Mouse (Mus musculus) intestine, postnatal 0 days (tissue): Measurements from ENCODE around the gene Gm11172. TPM values are rescaled to one million over a fixed set of nuclear protein-coding genes. Genes with fewer than 3 reads are reported as not detected.

ENCODE experiments used
- ATAC-seq: fragments of 200-750 bp; cut with Nextera tagmentation; 2 replicates; pipeline ENCODE4 v1.8.0; 2017; ENCODE audit warnings: mild to moderate bottlenecking, moderate TSS enrichment, moderate library complexity
- H3K27ac ChIP-seq: fragments of 300-500 bp; sonication (generic); 2 replicates; pipeline ENCODE4 v1.5.1; 2014; ENCODE audit warnings: mild to moderate bottlenecking, low read depth, low read length, moderate library complexity
- H3K27me3 ChIP-seq: fragments of 300-500 bp; sonication (generic); replicated peaks from 2 replicates; pipeline ENCODE4 v1.6.1; 2014; ENCODE audit warnings: low read length, mixed read lengths; ENCODE audit not compliant: control insufficient read depth, insufficient read depth
- H3K36me3 ChIP-seq: fragments of 300-500 bp; sonication (generic); 2 replicates; pipeline ENCODE4 v1.6.1; 2014; ENCODE audit warnings: mild to moderate bottlenecking, moderate library complexity; ENCODE audit not compliant: control insufficient read depth, insufficient read depth
- H3K4me1 ChIP-seq: fragments of 300-500 bp; sonication (generic); replicated peaks from 2 replicates; pipeline ENCODE4 v1.6.1; 2014; ENCODE audit warnings: antibody characterized with exemption, low read length, mixed read lengths; ENCODE audit not compliant: control insufficient read depth, insufficient read depth
- H3K4me2 ChIP-seq: fragments of 300-500 bp; sonication (generic); replicated peaks from 2 replicates; pipeline ENCODE4 v1.6.1; 2014; ENCODE audit warnings: low read depth, mild to moderate bottlenecking, moderate library complexity
- H3K4me3 ChIP-seq: fragments of 300-500 bp; sonication (generic); 2 replicates; pipeline ENCODE4 v1.5.1; 2014; ENCODE audit warnings: low read depth, low read length
- H3K9ac ChIP-seq: fragments of 300-500 bp; sonication (generic); 2 replicates; pipeline ENCODE4 v1.6.1; 2014; ENCODE audit warnings: mild to moderate bottlenecking, low read depth, low read length
- H3K9me3 ChIP-seq: fragments of 300-500 bp; sonication (generic); 2 replicates; pipeline ENCODE4 v1.6.1; 2016; ENCODE audit warnings: mixed run types; ENCODE audit not compliant: control insufficient read depth
- CTCF ChIP-seq: sonication (generic); IDR thresholded peaks from 2 replicates; pipeline ENCODE4 v1.5.1; 2016; ENCODE audit warnings: low read depth, mild to moderate bottlenecking, control low read depth, antibody characterized with exemption, moderate library complexity
- WGBS: fragments of 180-500 bp; shearing (Covaris S2); extraction: QIAGEN DNeasy Blood & Tissue Kit; methylation state at CpG from one replicate; pipeline ENCODE4 v1.1.7; 2014; 5-methylcytosine and 5-hydroxymethylcytosine counted together
- polyA plus RNA-seq: library from polyadenylated mRNA; unstranded; fragments of >200 nt; fragmentation: Nextera tagmentation; extraction: Ambion mirVana; gene quantifications from 2 replicates; pipeline ENCODE4 v1.2.1, GENCODE M21; 2015

Gm11172 gene
- polyA plus RNA-seq, 1 experiment from 2014 or later: not detected

DNA sequence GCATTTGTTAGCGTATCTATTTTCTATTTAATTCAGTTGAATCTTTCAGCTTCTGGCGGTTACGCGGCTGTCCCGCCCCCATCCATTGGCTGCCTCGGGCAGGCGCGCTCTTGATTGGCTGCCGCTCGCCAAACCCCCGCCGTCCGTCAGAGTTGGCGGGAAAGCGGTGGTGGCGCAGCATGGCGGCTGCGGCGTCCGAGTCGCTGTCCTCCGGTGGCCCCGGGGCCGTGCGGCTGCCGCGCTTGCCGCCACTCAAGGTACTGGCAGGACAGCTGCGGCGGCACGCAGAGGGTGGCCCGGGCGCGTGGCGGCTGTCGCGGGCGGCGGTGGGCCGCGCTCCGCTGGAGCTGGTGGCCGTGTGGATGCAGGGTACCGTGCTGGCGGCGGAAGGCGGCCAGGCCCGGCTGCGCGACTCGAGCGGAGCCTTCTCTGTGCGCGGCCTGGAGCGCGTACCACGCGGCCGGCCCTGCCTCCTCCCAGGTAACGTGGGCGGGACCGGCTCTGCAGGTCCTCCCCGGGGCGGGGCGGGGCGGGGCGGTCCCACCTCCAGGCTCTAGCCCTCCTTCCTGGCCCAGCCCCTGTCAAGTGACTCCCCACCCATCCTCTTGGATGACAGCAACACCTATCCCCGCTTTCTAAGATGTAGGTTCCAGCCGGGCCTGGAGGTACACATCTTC lies 22.3 kb downstream of the Gm11172 start, which contains the start of gene Rmi2:
Rmi2 (plus strand) TSS at position 149 of the 677 bp plus-strand sequence.
- TF ChIP-seq CTCF: no peak
- Histone ChIP-seq H3K27me3 (no peaks in the 10 kb centered on the region), H3K4me2 (peak within 1 kb of the TSS; percentile 98), H3K9me3 (no peaks in the 10 kb centered on the region), H3K9ac (peak within 1 kb of the TSS; percentile 59), H3K27ac (peak within 1 kb of the TSS; percentile 73; the same call in 1 of the 2 replicates), H3K4me1 (0 out of 2 replicates have a peak, but pooled peaks cover 7% of the 10 kb centered on the region), H3K36me3 (no peaks in the 10 kb centered on the region), H3K4me3 (peak within 1 kb of the TSS; percentile 76)
- ATAC-seq: peak; percentile 87
- WGBS: under 1% methylated on average over 66 of the region's 69 CpGs

DNA sequence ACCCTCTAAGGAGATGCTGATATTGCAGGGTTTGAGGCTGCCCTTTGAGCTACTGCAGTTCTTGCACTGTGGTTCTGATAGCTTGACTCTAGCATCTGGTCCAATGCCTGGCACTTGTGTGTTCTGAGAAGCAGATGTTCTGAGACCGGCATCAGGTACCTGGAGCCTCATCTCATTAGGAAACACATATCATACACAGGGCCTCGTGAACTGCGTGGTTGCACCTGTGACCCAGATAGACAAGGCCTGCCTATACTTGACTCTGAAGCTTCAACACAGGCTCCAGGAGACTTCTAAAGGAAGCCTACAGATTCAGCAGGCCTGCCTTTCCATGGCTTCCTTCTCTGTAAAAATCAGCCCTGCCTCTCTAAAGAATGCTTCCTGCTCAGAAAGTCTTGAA lies 23.7 kb downstream of the Gm11172 start:
- no peaks in the 10 kb centered on the region for H3K9me3 ChIP-seq
- no peaks in the 10 kb centered on the region for H3K36me3 ChIP-seq
- no peak overlapping the region for H3K27ac ChIP-seq
- 82% methylated on average over 3 of the region's 3 CpGs for WGBS
- no peak overlapping the region for H3K4me3 ChIP-seq
- 0 out of 2 replicates have a peak, but pooled peaks cover 7% of the 10 kb centered on the region for H3K4me1 ChIP-seq
- no peaks in the 10 kb centered on the region for H3K27me3 ChIP-seq
- no peak for ATAC-seq
- no peak overlapping the region for H3K9ac ChIP-seq
- H3K4me2 ChIP-seq: no peak overlapping the region
- no peak for TF ChIP-seq CTCF

DNA sequence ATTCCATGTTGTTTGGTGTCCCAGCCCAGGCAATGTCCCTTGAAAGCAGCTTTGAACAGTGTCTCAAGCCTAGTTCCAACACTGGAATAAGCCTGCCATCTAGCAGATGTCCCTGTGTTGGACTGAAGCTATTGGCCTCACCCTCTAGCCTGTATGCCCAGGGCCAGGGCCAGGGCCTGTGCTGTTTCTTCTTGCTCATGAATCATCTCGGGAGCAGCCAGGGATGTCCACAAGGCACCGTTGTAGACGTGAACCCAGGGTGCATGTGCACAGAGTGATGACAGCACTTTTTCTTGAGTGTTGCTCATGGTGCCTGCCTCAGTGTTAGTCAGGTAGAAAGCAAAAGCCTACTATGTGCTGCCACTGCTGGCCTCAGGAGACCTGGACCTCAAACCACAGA lies 24.5 kb downstream of the Gm11172 start:
- H3K4me2 ChIP-seq: no peak overlapping the region
- no peak overlapping the region for H3K4me3 ChIP-seq
- no peak for ATAC-seq
- no peaks in the 10 kb centered on the region for H3K27me3 ChIP-seq
- 62% methylated on average over 3 of the region's 3 CpGs for WGBS
- H3K4me1 ChIP-seq: 0 out of 2 replicates have a peak, but pooled peaks cover 7% of the 10 kb centered on the region
- H3K9ac ChIP-seq: no peak overlapping the region
- no peaks in the 10 kb centered on the region for H3K9me3 ChIP-seq
- H3K36me3 ChIP-seq: no peaks in the 10 kb centered on the region
- no peak for TF ChIP-seq CTCF
- H3K27ac ChIP-seq: no peak overlapping the region

DNA sequence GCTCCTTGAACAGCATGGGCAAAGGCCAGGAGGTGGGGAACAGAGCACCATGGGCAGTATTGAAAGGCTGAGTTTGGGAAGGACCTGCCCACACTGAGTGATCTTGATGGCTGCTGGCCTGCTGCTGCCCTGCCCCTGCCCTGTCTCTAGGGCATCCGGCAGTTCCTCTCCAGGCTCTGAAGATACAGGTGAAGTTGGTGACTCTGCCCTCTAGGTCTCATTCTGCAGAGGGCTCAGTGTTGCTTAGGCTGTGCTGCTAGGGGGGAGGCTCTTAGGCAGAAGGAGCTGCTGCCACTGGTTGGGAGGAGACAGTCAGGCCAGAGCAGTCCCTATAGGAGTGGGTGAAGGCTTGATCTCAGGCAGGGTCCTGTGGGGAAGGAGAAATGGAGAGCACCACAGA lies 25.2 kb downstream of the Gm11172 start:
- Histone ChIP-seq H3K9ac (no peak overlapping the region), H3K27ac (peak overlapping the region; percentile 16; the same call in 1 of the 2 replicates), H3K27me3 (no peaks in the 10 kb centered on the region), H3K4me1 (0 out of 2 replicates have a peak, but pooled peaks cover 7% of the 10 kb centered on the region), H3K36me3 (no peaks in the 10 kb centered on the region), H3K4me3 (no peak overlapping the region), H3K9me3 (no peaks in the 10 kb centered on the region), H3K4me2 (0 out of 2 replicates have a peak overlapping the region, but pooled peaks have one; percentile 6)
- ATAC-seq: no peak
- WGBS: 67% methylated on average over 1 of the region's 1 CpGs
- TF ChIP-seq CTCF: no peak

DNA sequence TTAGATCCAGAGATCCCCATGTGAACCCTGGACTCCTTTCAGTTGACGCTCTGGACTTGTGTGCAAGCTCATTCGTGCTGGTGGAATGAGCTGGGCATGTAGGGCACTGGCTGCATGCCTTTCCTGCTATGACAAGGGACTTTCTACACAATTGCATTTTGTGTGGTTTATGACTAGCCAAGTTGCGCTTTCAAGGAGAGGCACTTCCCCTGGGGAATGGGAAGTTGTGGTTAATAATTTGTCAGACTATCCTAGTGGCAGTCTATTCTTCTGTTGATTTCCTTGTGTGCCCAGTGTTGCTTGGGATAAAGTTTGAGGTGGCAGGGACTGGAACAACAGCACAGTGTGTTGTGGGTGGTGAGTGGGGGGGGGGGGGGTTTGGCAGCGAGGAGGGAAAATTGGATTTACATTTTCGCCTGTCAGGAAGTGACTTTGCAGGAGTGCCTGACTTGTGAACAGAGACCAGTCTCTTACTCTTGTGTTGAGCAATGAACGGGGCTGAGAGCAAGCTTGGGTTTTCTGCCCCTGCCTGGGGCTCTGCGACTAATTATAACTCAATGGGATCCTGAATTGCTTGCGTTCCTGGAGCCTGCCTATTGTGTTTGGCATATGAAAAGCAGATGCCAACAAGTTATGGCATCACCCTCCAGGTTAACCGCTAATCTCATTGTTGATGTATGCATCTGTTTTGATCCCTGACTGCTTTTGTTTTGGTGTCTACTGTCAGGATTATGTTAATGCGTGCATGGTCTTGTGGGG lies 26.0 kb downstream of the Gm11172 start:
- ATAC-seq: peak; percentile 71
- Histone ChIP-seq H3K9ac (0 out of 2 replicates have a peak overlapping the region, but pooled peaks have one; percentile 3), H3K4me1 (0 out of 2 replicates have a peak, but pooled peaks cover 7% of the 10 kb centered on the region), H3K36me3 (no peaks in the 10 kb centered on the region), H3K4me3 (no peak overlapping the region), H3K4me2 (0 out of 2 replicates have a peak overlapping the region, but pooled peaks have one; percentile 6), H3K27me3 (no peaks in the 10 kb centered on the region), H3K27ac (peak overlapping the region; percentile 16; the same call in 1 of the 2 replicates), H3K9me3 (no peaks in the 10 kb centered on the region)
- 32% methylated on average over 10 of the region's 10 CpGs for WGBS
- TF ChIP-seq CTCF: no peak

DNA sequence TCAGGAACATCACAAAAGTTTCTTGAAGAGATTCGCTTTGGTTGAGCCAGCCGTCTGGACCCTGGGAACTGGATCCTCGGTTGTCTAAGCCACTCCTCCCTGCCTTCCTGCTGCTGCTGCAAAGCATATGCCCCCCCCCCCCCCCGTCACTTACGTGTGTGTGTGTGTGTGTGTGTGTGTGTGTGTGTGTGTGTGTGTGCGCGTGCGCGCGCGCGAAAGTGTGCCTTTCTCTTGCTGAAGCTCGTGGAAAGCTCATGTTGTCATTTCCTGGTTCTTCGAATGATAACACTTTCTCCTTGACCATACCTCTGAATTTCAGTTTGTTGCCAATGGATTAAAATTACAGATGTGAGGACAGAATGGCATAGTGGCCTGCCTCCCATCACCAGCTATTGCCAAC lies 27.3 kb downstream of the Gm11172 start:
- Histone ChIP-seq H3K27ac (no peak overlapping the region), H3K4me2 (no peak overlapping the region), H3K4me3 (no peak overlapping the region), H3K36me3 (no peaks in the 10 kb centered on the region), H3K4me1 (0 out of 2 replicates have a peak, but pooled peaks cover 7% of the 10 kb centered on the region), H3K9ac (no peak overlapping the region), H3K9me3 (no peaks in the 10 kb centered on the region), H3K27me3 (no peaks in the 10 kb centered on the region)
- TF ChIP-seq CTCF: no peak
- WGBS: 85% methylated on average over 12 of the region's 14 CpGs
- no peak for ATAC-seq
